Mouse (Mus musculus): ENCODE results near the gene Pea15a.

DNA sequence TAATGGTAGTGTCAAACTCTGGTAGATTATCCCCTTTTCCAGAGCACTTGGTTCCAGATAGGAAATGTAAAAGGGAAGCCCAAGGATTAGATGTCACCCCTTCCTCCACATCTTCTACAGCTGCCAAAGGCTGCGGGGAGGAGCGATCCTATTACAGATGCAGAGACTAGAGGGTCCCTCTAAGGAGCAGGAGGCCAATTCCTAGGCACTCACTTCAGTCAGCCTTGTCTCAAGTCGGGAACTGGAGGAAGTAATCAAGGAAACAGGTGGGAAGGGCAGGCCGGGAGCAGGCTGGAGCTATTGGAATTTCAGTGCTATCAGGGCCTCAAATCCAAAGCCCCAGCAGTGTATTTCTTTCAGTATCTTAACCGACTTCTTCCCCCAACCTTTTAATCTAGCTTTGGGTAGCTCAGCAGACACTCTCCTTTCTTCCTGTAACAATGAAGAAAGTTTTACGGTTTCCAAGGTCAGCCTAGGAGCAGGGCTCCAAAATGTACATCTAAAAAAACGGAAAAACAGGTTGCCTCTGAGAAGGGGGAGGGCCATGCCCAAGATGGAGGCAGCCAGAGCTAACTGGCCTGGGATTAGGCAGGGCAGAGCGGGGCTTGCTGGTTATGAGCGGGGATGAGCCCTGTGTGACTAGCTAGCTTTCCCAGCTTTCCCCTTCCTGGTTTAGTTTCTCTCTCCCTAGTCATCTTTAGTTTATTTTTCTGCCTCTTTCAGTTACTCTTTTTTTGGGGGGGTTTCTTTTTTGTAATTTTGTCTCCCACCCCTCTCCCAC is 2.4 kb downstream of the Pea15a start:
- TF ChIP-seq POLR2A (IDR thresholded peaks at IDR 0.05; ENCODE audit: low read depth, low read length) (no peak), HCFC1 (IDR thresholded peaks at IDR 0.05; ENCODE audit: low read depth, low read length) (no peak), NRF1 (IDR thresholded peaks at IDR 0.05; ENCODE audit: low read depth, low read length) (no peak), TCF12 (IDR thresholded peaks at IDR 0.05; ENCODE audit: low read depth, low read length) (no peak), MXI1 (IDR thresholded peaks at IDR 0.05; ENCODE audit: low read depth, low read length) (no peak)
